Mouse (Mus musculus): ENCODE results near the gene Bcas3. TPM values are rescaled to one million over a fixed set of nuclear protein-coding genes. Genes with fewer than 3 reads are reported as not detected.

Gene Bcas3
- polyA plus RNA-seq, 1 experiment from 2014 or later = 26.5 TPM

DNA sequence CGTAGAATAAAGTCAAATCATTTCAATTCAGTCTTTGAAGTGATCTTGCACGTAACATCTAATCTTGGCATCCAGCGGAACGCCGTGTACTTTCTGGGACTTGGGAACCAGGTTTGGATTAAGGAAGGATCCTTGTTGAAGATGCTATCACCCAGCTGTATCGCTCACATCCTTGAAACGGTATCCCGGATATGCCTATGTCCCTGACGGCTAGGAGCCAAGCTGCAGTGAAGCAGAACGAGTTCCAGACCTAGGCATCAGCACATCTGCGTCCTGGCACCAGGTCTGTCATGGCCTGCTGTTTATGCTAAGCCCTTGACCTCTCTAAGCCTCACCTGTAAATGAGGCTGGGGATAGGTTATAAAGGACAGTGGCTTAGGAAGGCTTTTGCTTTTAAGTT lies 447.4 kb downstream of the Bcas3 start:
- peaks cover 24% of the 10 kb centered on the region for H3K4me1 ChIP-seq
- no peaks in the 10 kb centered on the region for H3K36me3 ChIP-seq
- DNase-seq (ENCODE audit: low spot score) = no peak
- H3K27me3 ChIP-seq (ENCODE audit: low read depth, poor library complexity, severe bottlenecking) = peaks cover 92% of the 10 kb centered on the region
- 0 out of 2 replicates have a peak overlapping the region, but pooled peaks have one; percentile 17 for H3K27ac ChIP-seq
- no peak overlapping the region for H3K4me3 ChIP-seq
- 42% methylated on average over 11 of the region's 11 CpGs for WGBS
- H3K9me3 ChIP-seq (replicated peaks) = no peaks in the 10 kb centered on the region

DNA sequence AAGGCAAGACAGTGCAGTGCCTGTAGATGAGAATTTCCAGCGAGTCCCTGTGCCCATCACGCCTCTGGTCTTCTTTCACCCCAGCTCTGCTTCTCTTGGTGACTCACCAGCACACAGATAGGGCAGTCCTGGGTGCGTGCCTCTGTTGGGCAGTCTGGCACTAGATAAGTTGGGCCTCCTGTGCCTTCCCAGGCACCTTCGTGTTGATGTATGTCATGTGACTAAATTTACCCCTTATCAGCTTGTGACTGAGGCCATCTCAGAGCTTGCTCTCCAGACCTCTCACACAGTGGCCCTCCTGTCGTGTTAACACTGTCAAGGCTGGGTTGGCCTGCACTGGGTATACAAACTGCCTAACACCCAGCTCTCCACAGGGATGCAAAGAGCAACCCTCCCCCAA lies 451.1 kb downstream of the Bcas3 start:
- no peaks in the 10 kb centered on the region for H3K9me3 ChIP-seq (replicated peaks)
- DNase-seq (ENCODE audit: low spot score) = no peak
- H3K27ac ChIP-seq = 0 out of 2 replicates have a peak overlapping the region, but pooled peaks have one; percentile 33
- no peak overlapping the region for H3K4me3 ChIP-seq
- H3K4me1 ChIP-seq = peaks cover 28% of the 10 kb centered on the region
- H3K36me3 ChIP-seq = no peaks in the 10 kb centered on the region
- peaks cover 66% of the 10 kb centered on the region for H3K27me3 ChIP-seq (ENCODE audit: low read depth, poor library complexity, severe bottlenecking)
- WGBS = 73% methylated on average over 5 of the region's 5 CpGs

DNA sequence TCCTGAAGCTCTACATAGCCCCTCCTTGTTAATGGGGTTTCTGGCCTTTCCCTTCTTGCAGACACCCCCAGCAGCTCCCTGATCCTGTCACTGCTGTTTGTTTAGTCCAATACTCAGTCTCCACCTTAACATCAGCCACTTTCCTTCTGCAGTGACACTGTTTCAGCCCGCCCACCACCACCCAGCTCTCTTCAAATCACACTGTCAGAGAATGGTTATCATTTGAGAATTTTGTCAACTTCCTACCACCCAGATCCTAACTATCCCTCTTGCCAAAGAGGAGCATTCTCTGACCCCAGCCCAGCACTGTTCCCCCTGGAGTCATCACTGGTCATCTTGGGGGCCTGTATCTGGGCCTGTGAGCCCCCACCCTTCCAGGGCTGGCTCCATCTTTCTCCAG lies 452.8 kb downstream of the Bcas3 start:
- Histone ChIP-seq H3K27me3 (ENCODE audit: low read depth, poor library complexity, severe bottlenecking) (peaks cover 64% of the 10 kb centered on the region), H3K4me1 (peaks cover 19% of the 10 kb centered on the region), H3K4me3 (no peak overlapping the region), H3K27ac (no peak overlapping the region), H3K9me3 (replicated peaks) (no peaks in the 10 kb centered on the region), H3K36me3 (no peaks in the 10 kb centered on the region)
- WGBS = 82% methylated on average over 1 of the region's 1 CpGs
- DNase-seq (ENCODE audit: low spot score) = no peak

DNA sequence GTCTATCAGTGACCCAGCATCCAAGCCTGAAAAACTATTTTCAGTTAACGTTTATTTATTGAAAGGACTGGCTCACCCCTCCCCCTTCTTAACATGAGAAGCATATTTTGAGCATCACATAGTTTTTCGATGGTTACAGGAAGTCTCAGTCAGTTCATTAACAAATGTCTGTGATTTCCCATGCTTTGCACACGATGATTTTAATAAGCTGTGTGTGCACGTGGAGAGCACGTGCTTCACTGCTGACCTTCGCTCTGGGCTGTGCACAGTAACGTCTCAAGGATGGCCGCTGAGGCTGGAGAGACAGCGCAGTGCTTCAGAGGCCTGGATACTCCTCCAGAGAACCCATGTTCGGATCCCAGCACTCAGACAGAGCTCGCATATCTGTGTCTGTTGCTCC lies 454.4 kb downstream of the Bcas3 start:
- WGBS = 82% methylated on average over 11 of the region's 11 CpGs
- Histone ChIP-seq H3K9me3 (replicated peaks) (no peaks in the 10 kb centered on the region), H3K27me3 (ENCODE audit: low read depth, poor library complexity, severe bottlenecking) (peaks cover 64% of the 10 kb centered on the region)

DNA sequence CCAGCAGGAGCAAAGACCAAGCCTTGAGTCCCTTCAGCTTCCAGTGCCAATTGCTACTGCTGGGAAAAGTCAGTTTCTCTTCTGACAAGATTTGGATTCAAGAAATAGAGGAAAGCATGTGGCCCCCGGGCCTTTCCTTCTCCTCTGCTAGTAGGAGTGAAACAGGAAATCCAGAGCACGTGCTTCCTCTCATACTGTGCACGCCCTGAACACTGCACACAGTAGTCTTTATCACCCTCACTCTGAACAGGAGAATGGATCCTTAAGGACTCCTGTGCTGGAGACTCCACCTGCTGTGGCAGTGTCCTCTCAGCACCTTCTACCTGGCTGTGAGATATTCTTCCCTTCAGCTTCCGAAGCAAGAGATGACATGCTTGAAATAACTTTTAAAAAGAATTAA lies 458.3 kb downstream of the Bcas3 start:
- no peak overlapping the region for H3K27ac ChIP-seq
- no peak for DNase-seq (ENCODE audit: low spot score)
- H3K27me3 ChIP-seq (ENCODE audit: low read depth, poor library complexity, severe bottlenecking) = peaks cover 52% of the 10 kb centered on the region
- H3K4me3 ChIP-seq = no peak overlapping the region
- 82% methylated on average over 4 of the region's 4 CpGs for WGBS
- H3K36me3 ChIP-seq = no peaks in the 10 kb centered on the region
- peaks cover 56% of the 10 kb centered on the region for H3K4me1 ChIP-seq
- H3K9me3 ChIP-seq (replicated peaks) = no peaks in the 10 kb centered on the region

More for the DNA sequence above, 454.4 kb downstream of the Bcas3 start:
- H3K27ac ChIP-seq = no peak overlapping the region
- H3K4me3 ChIP-seq = no peak overlapping the region
- no peak for DNase-seq (ENCODE audit: low spot score)
- H3K36me3 ChIP-seq = no peaks in the 10 kb centered on the region
- H3K4me1 ChIP-seq = peaks cover 24% of the 10 kb centered on the region

DNA sequence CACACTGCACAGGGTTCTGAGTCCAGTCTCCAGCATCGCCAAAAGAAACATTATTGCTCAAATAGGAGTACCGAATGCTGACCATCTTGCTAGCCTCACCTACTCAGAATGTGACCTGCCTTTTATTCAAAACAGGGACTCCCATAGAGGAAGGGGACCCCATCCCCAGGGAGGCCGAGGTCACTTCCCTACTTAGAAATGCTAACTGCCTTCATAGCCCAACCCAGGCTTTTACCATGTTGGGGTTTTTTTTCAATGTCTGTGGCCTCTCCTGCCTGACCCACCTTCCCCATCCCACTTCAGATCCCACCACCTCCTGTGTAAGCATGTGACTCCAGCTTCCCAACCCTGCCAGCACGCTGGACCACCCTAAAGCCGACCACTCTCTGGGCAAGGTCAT lies 458.7 kb downstream of the Bcas3 start:
- no peak for DNase-seq (ENCODE audit: low spot score)
- Histone ChIP-seq H3K4me3 (no peak overlapping the region), H3K36me3 (no peaks in the 10 kb centered on the region), H3K27ac (no peak overlapping the region), H3K27me3 (ENCODE audit: low read depth, poor library complexity, severe bottlenecking) (peaks cover 51% of the 10 kb centered on the region), H3K4me1 (peaks cover 60% of the 10 kb centered on the region), H3K9me3 (replicated peaks) (no peaks in the 10 kb centered on the region)
- 94% methylated on average over 5 of the region's 5 CpGs for WGBS

DNA sequence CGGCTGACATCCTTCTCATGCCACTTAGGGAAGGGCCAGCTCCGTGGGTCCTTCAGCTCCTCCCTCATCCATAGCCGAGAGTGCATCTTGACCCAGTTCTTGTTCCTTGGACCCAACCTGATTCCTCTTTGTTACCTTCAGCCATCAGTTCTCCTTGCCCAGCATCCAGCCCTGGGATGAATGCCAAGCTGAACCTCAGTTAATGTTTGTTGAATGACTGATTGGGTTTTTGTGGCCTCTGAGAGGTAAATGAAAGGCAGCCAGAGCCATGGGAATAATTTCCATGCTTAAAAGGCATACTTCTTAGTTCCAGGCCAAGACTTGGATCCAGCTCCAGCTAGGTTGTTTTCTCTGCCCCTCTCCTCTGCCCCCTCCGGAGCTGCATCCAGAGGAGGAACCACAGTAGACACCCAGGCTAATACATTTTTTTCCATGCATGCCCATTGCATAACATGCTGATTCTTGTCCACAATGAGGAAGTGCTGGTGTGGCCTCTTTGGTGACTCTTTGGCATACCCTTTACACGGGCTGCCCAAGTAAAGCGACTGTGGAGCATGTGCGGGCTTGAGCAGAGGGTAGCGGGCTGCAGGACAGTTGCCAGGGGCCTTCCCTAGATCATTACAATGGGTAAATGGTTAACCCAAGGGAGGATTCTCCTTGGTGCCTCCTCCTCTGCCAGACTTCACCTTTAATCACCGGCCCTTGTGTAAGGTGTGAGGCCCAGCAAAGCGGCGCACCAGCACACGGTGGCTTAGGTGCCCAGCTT lies 459.4 kb downstream of the Bcas3 start:
- WGBS = 91% methylated on average over 12 of the region's 12 CpGs
- H3K4me1 ChIP-seq = peaks cover 67% of the 10 kb centered on the region
- no peaks in the 10 kb centered on the region for H3K36me3 ChIP-seq
- H3K9me3 ChIP-seq (replicated peaks) = no peaks in the 10 kb centered on the region
- H3K4me3 ChIP-seq = no peak overlapping the region
- peaks cover 51% of the 10 kb centered on the region for H3K27me3 ChIP-seq (ENCODE audit: low read depth, poor library complexity, severe bottlenecking)
- DNase-seq (ENCODE audit: low spot score) = no peak
- no peak overlapping the region for H3K27ac ChIP-seq

DNA sequence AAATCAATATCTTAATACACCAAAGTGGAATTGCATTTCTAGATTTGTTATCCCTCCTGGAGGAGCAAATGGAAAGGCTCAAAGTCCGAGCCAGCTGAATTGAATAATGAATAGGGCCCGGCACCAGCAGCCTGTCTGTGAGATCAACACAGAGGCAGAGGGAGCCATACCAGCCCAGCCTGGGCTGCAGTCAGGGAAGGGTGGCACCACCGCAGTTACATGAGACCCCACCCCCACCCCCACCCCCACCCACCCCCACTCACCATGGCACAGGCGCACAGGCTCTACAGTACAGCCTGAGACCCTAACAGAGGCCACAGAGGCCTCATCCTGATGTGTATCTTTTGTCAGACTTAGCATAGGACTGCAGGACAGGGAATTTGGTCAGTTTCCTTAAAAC lies 461.7 kb downstream of the Bcas3 start:
- Histone ChIP-seq H3K9me3 (replicated peaks) (no peaks in the 10 kb centered on the region), H3K36me3 (no peaks in the 10 kb centered on the region), H3K4me3 (no peak overlapping the region), H3K4me1 (peaks cover 87% of the 10 kb centered on the region), H3K27ac (0 out of 2 replicates have a peak overlapping the region, but pooled peaks have one; percentile 51), H3K27me3 (ENCODE audit: low read depth, poor library complexity, severe bottlenecking) (peaks cover 67% of the 10 kb centered on the region)
- 30% methylated on average over 4 of the region's 4 CpGs for WGBS
- no peak for DNase-seq (ENCODE audit: low spot score)

DNA sequence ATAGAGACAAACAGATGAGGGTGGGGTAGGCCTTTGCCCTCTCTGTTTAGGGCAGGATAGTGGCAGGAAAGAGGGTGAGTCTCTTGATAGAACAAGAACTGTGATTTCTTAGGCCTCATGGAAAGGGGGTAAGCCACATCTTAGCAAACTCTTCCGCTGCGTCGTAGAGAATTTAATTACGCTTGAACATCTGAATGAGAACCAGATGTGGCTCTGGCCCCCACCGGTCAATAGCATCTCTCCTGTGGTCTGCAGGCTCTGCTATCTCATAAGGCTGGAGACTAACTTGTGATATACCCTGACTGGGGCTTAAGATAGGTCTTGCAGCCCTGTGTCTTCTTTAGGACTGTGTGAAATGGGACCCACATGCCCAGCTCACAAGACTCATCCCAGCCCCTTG lies 463.5 kb downstream of the Bcas3 start:
- WGBS = 12% methylated on average over 5 of the region's 5 CpGs
- Histone ChIP-seq H3K27me3 (ENCODE audit: low read depth, poor library complexity, severe bottlenecking) (peaks cover 69% of the 10 kb centered on the region), H3K4me1 (peaks cover 92% of the 10 kb centered on the region), H3K36me3 (no peaks in the 10 kb centered on the region), H3K9me3 (replicated peaks) (no peaks in the 10 kb centered on the region), H3K4me3 (no peak overlapping the region), H3K27ac (peak overlapping the region; percentile 69; the same call in 1 of the 2 replicates)
- DNase-seq (ENCODE audit: low spot score) = no peak

DNA sequence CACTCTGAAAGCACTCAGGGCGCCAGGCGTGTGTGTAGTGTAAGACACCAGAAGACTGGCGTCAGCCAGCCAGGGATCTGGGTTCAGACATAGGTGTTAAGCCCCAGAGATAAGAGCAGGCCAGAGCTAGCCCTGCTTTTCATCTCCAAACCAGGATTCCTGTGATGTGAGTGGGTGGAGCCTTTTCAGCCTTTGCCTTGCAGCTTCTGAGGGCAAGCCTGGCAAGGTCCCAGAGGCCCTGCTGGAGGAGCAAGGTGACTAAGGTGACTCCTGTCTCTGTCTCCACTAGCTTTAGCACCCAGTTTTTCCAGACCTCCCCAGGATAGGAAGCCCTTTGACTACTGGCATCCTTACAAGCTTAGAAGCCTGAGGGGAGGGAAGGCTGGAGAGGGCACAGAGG lies 465.4 kb downstream of the Bcas3 start:
- H3K36me3 ChIP-seq = no peaks in the 10 kb centered on the region
- no peak for DNase-seq (ENCODE audit: low spot score)
- no peaks in the 10 kb centered on the region for H3K9me3 ChIP-seq (replicated peaks)
- H3K4me3 ChIP-seq = no peak overlapping the region
- H3K4me1 ChIP-seq = peaks cover 93% of the 10 kb centered on the region
- H3K27ac ChIP-seq = peak overlapping the region; percentile 54
- peaks cover 69% of the 10 kb centered on the region for H3K27me3 ChIP-seq (ENCODE audit: low read depth, poor library complexity, severe bottlenecking)
- 32% methylated on average over 3 of the region's 3 CpGs for WGBS

DNA sequence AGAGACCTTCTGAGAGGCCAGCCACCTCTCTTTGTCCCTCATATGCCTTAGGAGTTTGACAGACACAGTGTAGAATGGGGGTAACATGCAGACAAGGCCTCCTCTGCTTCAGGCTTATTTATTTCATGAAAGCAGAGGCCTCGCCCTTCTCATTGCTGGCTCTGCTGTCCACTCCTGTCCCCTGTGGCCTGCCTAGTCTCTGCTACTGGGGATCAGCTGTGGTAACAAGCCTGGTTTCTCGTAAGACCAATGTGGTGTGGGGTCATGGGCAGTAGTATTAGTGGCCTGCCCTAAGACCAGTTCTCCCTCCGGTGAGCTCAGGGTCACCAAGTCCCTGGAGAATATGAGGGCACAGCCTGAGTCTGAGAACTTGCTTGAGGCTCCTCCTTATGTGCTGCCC lies 468.0 kb downstream of the Bcas3 start:
- no peaks in the 10 kb centered on the region for H3K9me3 ChIP-seq (replicated peaks)
- WGBS = 87% methylated on average over 3 of the region's 3 CpGs
- no peak overlapping the region for H3K4me3 ChIP-seq
- H3K36me3 ChIP-seq = no peaks in the 10 kb centered on the region
- peaks cover 94% of the 10 kb centered on the region for H3K4me1 ChIP-seq
- H3K27me3 ChIP-seq (ENCODE audit: low read depth, poor library complexity, severe bottlenecking) = peaks cover 86% of the 10 kb centered on the region
- peak overlapping the region; percentile 47; the same call in 1 of the 2 replicates for H3K27ac ChIP-seq
- DNase-seq (ENCODE audit: low spot score) = no peak

DNA sequence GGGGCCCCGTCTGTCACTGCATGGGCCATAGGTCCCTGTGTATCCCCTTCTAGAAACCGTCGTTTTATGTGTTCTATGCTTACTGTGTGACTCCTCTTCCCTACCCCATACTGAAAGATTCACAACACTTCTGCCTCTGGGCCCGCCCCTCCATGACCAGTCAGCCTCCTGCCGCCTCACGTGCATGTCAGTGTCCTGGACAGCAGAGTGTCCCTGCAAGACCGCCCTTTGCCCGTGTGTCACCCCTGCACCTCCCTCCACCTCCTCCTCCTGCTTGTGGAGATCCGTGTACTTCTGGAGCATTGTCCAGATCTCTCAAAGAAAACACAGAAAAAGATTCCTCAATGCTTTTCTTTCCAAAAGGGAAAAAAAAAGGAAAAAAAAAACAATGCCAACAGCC lies 468.7 kb downstream of the Bcas3 start:
- Histone ChIP-seq H3K27ac (0 out of 2 replicates have a peak overlapping the region, but pooled peaks have one; percentile 11), H3K4me3 (no peak overlapping the region), H3K36me3 (no peaks in the 10 kb centered on the region), H3K4me1 (peaks cover 94% of the 10 kb centered on the region), H3K27me3 (ENCODE audit: low read depth, poor library complexity, severe bottlenecking) (peaks cover 92% of the 10 kb centered on the region), H3K9me3 (replicated peaks) (no peaks in the 10 kb centered on the region)
- DNase-seq (ENCODE audit: low spot score) = no peak
- 81% methylated on average over 9 of the region's 9 CpGs for WGBS

DNA sequence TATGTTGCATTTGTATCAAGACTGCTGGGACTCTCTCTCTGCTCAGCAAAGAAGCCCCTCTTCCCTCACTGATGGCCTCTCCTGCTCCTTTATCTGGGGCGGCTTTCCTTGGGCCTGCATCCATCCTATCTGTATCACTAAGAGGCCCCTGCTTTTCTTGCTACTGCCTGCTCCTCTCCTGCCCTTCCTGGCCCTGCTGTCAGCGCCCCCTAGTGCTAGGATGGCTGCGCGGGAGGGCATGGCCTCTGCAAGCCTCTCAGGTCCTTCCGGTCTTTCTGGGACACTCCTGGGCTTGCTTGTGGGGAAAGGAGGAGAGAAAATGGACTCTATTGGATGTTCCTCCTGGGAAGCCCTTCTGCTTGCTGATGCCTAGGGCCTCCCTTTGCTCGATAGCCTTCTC lies 470.2 kb downstream of the Bcas3 start:
- Histone ChIP-seq H3K36me3 (no peaks in the 10 kb centered on the region), H3K4me1 (peaks cover 94% of the 10 kb centered on the region), H3K9me3 (replicated peaks) (no peaks in the 10 kb centered on the region), H3K27me3 (ENCODE audit: low read depth, poor library complexity, severe bottlenecking) (peaks cover 99% of the 10 kb centered on the region), H3K27ac (peak overlapping the region; percentile 20), H3K4me3 (no peak overlapping the region)
- WGBS = 9% methylated on average over 6 of the region's 6 CpGs
- DNase-seq (ENCODE audit: low spot score) = peak; percentile 91

Measured in limb, embryonic 10.5 days (tissue).